Mouse (Mus musculus): ENCODE results near the gene Stard5.

The Stard5 gene

DNA sequence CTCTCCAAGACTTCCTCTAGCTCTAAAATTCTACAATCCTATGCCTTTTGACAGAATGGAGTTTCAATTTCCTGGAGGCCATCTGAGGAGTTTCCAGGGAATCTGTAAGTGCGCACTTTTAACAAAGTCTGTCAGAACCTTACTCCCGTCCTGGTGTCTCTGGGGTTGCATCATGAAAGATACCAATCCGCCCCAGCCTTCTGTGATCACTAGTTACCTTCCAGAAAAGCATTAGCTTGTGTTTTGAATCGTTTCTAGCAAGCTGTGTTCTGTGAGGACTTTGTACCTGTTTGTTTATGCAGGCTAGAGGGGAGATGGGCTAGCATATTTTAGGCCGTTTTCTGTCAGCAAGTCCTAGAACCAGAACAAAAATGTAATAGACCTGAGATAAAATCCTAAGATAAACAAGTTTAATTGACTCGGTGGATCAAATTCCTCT lies 942 bp downstream of the Stard5 start:
- no peak for DNase-seq (ENCODE audit: extremely low spot score)

- DNase-seq (ENCODE audit: extremely low spot score) = no peak
These were observed 2.1 kb downstream of the Stard5 start for GRCm38 (mm10) chr7:83633856-83634255.

DNA sequence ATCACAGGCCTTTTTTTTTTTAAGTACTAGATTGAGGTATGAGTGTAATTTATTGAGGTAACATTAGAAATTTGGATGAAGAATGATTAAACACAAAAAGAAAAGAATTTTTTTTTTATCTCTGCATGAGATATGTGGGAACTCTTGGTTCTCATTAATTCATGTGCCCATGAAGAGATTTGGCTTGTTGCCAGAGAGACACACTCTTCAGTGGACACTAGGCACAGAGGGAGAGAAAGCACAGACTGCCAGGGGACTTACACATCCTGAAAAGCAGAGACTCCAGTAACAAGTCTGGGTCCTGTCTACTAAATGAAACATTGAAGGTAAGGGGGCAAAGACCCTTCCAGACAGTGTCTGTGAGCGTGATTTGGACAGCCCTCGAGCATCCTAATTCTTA lies 4.0 kb downstream of the Stard5 start:
- DNase-seq (ENCODE audit: extremely low spot score) = no peak

DNA sequence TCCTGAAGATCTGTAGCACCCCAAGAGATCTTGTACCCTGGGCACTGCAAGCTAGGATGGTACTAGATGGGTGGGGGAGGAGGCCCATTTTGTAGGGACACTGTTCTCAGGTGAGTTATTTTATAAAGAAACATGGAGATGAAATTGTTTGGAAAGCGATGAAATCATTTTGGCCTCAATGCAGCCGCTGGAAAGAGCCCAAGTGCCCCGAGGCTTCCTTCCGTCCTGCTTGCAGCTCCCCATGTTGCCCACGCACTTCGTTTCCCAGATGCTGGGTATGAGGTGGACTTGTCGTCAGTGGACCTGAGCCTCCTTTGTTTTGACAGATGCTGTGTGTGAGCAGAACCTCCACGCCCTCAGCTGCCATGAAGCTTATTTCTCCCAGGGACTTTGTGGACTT lies 4.7 kb downstream of the Stard5 start:
- DNase-seq (ENCODE audit: extremely low spot score) = no peak

DNA sequence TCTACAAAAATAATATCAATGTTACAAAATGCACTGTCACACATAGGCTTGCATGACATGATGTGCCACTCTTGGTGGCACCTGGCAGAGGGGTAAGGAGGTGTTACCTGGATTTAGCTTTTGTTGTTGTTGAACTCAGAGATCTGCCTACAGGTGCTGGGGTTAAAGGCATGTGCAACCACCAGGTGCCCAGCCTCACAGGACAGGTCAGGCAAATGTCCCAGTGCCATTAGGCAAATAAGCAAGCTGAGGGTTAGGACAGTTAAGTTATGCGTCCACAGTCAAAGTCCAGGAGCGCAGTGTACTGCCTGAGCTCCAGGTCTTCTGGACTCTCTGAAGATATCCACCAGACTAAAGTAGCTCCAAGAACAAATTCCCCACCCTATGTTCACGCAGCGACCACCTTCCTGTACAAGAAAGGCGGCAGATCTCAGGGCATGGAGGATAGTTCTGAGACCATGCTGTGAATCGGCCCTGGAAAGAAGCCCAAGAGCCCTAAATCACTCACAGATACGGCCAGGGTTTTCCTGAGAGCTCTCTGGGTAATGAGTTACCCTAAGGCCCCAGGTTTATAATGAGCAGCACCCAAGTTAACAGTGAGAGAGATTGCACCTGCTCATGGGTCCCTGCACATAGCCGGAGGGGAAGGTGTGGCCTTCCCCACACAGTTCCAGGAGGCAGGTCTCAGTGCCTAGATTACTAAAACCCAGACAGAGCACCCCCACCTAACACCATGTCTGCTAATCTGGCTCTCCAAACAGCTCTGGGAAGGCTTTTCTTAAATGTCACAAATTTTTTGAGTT lies 6.2 kb downstream of the Stard5 start:
- no peak for DNase-seq (ENCODE audit: extremely low spot score)

DNA sequence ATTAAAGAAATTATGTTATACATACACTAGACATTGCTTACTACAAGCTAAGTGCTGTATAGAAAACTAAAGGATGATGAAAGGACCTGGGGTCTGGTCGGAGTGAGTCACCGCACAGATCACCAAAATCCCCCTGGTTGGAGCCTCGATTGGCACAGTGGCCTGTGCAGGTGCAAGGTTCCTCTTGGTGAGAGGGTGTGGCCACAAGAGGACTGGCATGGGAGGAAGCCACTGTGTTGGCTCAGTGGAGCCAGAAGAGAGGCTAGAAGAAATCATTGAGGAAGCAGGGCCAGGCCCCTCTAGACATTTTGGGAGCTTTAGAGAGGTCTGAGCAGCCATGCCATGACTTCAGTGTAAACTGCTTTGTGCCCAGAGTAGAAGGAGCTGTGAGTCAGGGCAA lies 7.3 kb downstream of the Stard5 start:
- DNase-seq (ENCODE audit: extremely low spot score) = no peak

GRCm38 (mm10) chr7:83640581-83640980 lies 8.8 kb downstream of the Stard5 start:
- no peak for DNase-seq (ENCODE audit: extremely low spot score)

DNA sequence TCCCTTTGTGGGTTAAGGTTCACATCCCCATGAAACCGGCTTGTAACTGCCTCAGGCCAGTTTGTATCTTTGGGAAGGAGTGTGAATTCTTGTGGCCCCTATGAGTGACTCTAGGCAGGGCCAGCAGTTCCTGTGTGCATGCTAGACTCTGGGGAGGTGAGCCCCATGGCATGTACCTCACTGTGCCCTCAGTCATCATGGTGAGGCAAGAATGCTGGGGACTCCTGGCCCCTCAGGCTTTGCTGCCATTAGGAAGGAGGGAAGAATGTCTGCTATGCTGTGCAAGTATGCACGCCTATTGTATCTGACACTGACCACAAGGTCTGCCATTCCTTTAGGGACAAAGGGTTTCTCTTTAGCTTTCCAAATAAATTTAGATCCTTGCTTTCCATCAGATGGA lies 9.4 kb downstream of the Stard5 start:
- DNase-seq (ENCODE audit: extremely low spot score) = peak; percentile 14

DNA sequence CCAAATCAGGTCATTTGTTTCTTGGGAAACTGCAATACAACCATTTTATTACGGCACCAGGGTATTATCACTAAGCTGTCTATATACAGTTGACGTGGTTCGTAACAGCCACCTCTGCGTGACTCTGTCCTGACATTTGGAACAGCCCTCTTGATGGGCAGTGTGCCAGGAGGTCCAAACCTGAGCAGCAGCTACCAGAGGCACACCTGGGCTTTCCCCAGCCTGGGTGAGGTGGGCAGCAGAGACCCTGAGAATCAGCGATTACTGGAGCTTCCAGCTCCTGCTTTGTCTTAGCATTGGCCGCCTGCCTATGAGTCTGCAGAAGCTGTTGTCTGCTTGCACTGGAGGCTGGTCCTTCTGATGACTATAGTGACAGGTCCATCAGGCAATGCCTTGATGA lies 11.8 kb downstream of the Stard5 start:
- DNase-seq (ENCODE audit: extremely low spot score) = no peak

DNA sequence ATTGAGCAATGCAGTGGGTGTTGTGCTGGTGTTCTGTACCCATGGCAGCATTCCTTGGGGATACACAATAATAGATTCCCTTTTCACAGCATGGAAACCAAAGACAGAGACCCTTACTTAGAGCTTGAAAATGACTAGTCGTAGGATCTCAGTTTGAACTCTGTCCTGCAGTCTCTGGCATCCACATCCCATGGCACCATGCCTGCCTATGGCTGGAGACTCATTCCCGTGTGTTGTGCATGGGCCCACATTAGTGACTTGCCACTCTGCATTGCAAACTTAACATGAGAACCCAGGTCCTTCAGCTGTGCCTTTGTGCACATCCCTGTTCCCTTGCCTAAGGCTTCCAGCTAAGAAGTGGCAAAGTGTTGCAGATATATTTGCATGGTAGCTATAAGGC lies 13.0 kb downstream of the Stard5 start:
- no peak for DNase-seq (ENCODE audit: extremely low spot score)

GRCm38 (mm10) chr7:83645476-83645875 lies 13.7 kb downstream of the Stard5 start:
- DNase-seq (ENCODE audit: extremely low spot score) = no peak

- no peak for DNase-seq (ENCODE audit: extremely low spot score)
These were observed 17.0 kb downstream of the Stard5 start for GRCm38 (mm10) chr7:83648807-83649206.

- no peak for DNase-seq (ENCODE audit: extremely low spot score)
These were observed 18.9 kb downstream of the Stard5 start for GRCm38 (mm10) chr7:83650638-83651037.

GRCm38 (mm10) chr7:83652498-83652897 lies 20.7 kb downstream of the Stard5 start:
- no peak for DNase-seq (ENCODE audit: extremely low spot score)

DNA sequence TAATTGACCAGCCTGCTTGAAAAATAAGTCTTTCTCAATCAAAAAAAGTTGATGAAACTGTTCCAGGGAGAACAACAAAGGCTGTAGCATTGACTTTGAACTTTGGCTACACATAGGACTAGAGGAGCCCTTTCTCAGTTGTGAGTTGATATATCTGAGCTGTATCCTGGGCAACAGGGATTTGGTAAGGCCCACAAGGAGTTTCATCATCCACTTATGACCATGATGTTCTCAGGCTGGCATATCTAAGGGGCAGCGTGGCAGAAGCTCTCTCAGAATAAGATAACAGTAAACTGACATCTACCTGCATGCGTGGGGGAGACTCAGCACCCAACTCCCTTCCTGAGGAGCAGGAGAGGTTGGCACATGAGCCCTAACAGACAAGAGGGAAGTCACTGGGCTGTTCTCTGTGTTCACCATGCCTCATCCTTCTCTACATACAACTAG lies 21.9 kb downstream of the Stard5 start:
- DNase-seq (ENCODE audit: extremely low spot score) = no peak

DNA sequence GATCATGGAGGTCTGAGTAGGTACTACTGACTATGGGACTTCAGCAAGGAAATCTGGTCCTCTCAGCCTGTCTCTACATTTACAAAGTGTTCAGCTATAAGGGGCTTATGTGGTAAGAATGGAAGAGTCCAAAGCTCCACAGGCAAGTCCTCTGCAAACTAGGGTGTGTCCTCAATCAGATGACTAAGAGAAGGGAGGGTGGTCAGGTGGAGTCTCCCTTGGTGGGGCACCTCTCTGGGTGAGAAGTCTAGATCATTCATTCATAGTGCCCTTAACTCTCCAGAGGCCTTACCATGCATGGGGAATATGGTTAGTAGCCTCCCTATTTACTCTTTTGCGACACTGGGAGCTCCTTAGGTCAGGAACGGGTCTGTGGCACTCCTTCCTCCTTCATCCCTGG lies 22.4 kb downstream of the Stard5 start:
- no peak for DNase-seq (ENCODE audit: extremely low spot score)

DNA sequence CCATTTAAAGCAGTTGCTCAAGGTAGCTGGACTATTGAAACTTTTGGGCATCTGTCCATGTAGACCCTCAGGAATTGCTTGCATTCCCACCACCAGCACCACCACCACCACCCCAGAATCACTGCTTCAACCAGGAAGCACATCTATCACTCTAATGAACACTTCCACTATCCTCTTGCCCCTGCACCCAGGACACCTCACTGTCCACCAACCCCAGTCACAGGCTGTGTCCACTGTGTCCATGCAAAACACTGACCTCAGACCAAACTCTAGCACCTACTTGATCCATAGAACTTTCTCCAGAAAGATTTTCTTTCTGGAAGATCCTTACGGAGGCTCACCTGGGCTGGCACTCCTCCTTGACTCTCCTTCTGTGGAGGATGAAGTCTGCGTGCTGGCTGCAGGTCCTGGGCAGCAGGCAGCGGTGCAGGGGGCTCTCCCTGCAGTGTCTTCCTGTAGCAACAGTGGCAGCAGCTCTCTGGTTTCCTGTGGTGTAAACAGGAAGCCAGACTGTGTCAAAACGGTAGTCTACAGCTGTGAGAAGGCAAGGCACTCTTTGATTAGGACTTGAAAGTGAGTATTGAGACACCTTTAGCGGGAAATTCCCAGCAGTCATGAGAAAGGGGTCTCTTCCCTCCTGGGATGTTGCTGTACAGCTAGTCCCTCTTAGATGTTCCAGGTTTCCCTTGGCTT lies 23.3 kb downstream of the Stard5 start:
- no peak for DNase-seq (ENCODE audit: extremely low spot score)

DNA sequence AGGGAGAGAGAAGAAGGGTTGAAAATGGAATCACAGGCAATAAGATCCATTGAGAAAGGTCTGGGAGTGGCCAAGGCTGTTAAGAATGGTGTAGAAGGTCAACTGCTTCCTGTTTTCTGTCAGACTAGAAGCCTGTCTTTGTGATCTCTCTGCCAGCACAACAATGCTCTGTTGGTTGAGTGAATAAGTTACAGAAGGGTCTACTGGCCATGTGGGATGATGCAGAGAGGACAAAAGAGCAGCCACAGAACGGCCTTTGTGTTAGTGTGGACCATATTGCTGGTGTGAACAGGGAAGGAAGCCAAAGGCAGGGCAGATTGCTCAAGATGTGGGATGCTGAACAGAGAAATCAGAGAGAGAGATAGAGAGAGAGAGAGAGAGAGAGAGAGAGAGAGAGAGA lies 27.0 kb downstream of the Stard5 start:
- DNase-seq (ENCODE audit: extremely low spot score) = no peak

DNA sequence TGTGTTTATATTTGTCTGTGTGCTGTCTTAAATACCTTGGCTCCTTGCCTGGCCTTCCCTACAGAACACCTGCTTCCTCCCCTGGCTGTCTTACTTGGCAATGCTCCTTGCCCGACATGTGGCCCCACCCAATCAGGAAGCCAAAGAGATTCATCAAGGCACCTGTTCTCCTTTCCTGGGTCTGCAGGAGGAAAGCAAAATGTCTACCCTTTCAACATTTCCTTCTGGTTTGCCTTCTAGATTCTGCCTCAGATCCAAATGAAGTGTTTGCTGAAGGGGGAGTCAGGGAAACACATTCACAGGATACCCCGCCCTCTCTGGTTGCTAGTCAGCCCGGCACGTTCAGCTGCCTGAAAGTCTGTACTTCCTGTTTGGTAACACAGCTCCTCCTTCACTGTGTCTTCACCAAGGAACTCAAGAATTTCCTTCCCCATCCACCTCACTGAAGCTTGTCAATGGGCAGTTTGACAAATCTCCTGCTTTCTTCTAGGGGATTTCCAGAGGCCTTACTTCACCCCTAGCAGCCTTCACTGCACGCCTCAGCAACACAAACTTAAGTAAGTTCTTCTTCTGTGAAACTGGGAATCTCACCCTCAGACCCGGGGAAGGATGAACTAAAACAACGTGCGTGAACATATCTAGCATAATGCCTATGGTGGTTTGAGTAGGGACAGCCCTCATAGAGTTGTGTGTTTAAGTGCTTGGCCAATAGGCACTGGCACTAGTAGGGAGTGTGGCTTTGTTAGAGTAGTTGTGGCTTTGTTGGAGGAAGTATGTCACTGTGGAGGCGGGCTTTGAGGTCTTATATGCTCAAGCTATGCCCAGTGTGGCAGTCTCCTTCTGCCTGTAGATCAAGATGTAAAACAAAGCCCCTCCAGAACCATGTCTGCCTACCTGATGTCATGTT lies 27.7 kb downstream of the Stard5 start:
- no peak for DNase-seq (ENCODE audit: extremely low spot score)

DNA sequence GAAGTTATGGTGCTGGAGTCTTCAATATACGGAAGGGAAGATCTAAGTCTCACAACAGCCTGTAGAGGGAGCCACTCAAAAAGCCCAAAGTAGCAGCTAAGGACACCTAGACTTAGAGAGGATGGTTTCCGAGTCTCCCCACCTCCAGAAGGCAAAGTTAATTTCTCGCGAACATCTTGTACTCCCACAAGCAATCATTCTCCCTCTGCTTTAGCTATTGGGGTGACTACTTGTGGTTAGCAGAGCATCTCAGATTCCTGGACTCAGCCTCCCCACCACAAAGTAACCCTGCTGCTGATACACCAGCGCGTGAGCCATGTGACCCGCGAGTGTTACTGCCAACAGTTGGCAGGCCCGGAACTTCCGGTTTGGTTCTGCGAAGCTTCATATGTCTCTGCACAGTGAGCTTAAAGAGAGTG lies 28.5 kb downstream of the Stard5 start:
- DNase-seq (ENCODE audit: extremely low spot score) = no peak

DNA sequence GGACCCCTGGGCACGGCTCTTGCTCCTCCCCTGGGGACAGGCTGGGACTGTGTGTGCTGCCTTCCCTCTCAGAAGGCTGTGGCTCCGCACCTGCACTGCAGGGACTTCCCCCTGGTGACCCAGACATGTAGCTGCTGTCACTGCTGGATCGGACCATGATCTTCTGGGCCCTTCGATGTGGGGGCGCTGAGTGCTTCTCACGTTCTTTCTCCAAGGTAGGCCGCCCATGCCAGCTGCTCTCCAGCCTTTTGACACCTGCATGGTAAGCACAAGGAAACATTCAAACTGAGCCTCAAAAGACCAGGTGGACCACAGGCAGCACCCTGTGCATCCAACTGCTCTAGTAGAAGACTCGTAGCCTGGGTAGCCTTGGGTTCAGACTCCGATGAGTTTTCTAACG lies 29.3 kb downstream of the Stard5 start:
- DNase-seq (ENCODE audit: extremely low spot score) = no peak

GRCm38 (mm10) chr7:83661763-83662162 lies 30.0 kb downstream of the Stard5 start:
- no peak for DNase-seq (ENCODE audit: extremely low spot score)
